Mouse (Mus musculus) brain, embryonic 14.5 days (tissue): Measurements from ENCODE around the gene Fer. TPM values are rescaled to one million over a fixed set of nuclear protein-coding genes. Genes with fewer than 3 reads are reported as not detected.
A peak's percentile ranks its signal among the peaks of the same experiment; 100 is the strongest.

Experiments used
- DNase-seq: peaks from one replicate; pipeline ENCODE4 v3.0.0-alpha.2; 2011; ENCODE audit warnings: low read depth
- CTCF ChIP-seq: fragments of 200-500 bp; IDR thresholded peaks from 2 replicates; pipeline ENCODE4 v1.5.1; 2012; ENCODE audit warnings: inconsistent platforms, mild to moderate bottlenecking, moderate library complexity, borderline replicate concordance; ENCODE audit not compliant: insufficient read depth, insufficient read length; ENCODE audit errors: extremely low read depth
- POLR2A ChIP-seq: fragments of 200-500 bp; IDR thresholded peaks from 2 replicates; pipeline ENCODE4 v1.6.1; 2012; ENCODE audit warnings: mild to moderate bottlenecking, inconsistent platforms, borderline replicate concordance; ENCODE audit not compliant: poor library complexity, insufficient read depth, insufficient read length, severe bottlenecking; ENCODE audit errors: extremely low read depth
- polyA plus RNA-seq: library from polyadenylated mRNA; depleted of rRNA; stranded (reverse); fragments of >200 nt; gene quantifications from 2 replicates; pipeline ENCODE4 v1.2.3, GENCODE M21; 2012

Fer gene
- polyA plus RNA-seq, 1 experiment = 14.9 TPM

GRCm38 (mm10) chr17:63946772-63947171, 83.9 kb downstream of the Fer start:
- no peak for DNase-seq
- no peak for TF ChIP-seq POLR2A

GRCm38 (mm10) chr17:63948811-63949210, 85.9 kb downstream of the Fer start:
- peak; percentile 32 for DNase-seq
- TF ChIP-seq POLR2A = no peak
- no peak for TF ChIP-seq CTCF

GRCm38 (mm10) chr17:63951436-63951835, 88.6 kb downstream of the Fer start:
- peak; percentile 66 for DNase-seq

GRCm38 (mm10) chr17:63967091-63967490, 104.2 kb downstream of the Fer start:
- no peak for DNase-seq
- TF ChIP-seq POLR2A = no peak
- no peak for TF ChIP-seq CTCF

More at GRCm38 (mm10) chr17:63951436-63951835, 88.6 kb downstream of the Fer start:
- TF ChIP-seq CTCF = no peak
- no peak for TF ChIP-seq POLR2A

- no peak for TF ChIP-seq POLR2A
- no peak for TF ChIP-seq CTCF
- no peak for DNase-seq
Measured at GRCm38 (mm10) chr17:63969448-63969847, 106.6 kb downstream of the Fer start.

- peak; percentile 47 for DNase-seq
- TF ChIP-seq CTCF = no peak
- no peak for TF ChIP-seq POLR2A
Measured at GRCm38 (mm10) chr17:63970239-63970638, 107.4 kb downstream of the Fer start.

GRCm38 (mm10) chr17:63970939-63971338, 108.1 kb downstream of the Fer start:
- DNase-seq = no peak
- TF ChIP-seq CTCF = no peak
- no peak for TF ChIP-seq POLR2A

GRCm38 (mm10) chr17:63972181-63972580, 109.3 kb downstream of the Fer start:
- no peak for DNase-seq
- TF ChIP-seq CTCF = no peak
- no peak for TF ChIP-seq POLR2A

GRCm38 (mm10) chr17:63973806-63974205, 110.9 kb downstream of the Fer start:
- TF ChIP-seq CTCF (no peak), POLR2A (no peak)

GRCm38 (mm10) chr17:63974253-63974652, 111.4 kb downstream of the Fer start:
- TF ChIP-seq POLR2A (no peak), CTCF (no peak)
- DNase-seq = no peak

More at GRCm38 (mm10) chr17:63973806-63974205, 110.9 kb downstream of the Fer start:
- no peak for DNase-seq

- DNase-seq = no peak
- TF ChIP-seq CTCF = no peak
- no peak for TF ChIP-seq POLR2A
Measured at GRCm38 (mm10) chr17:63978794-63979571, 116.1 kb downstream of the Fer start.

- DNase-seq = no peak
- TF ChIP-seq CTCF = no peak
- TF ChIP-seq POLR2A = no peak
Measured at GRCm38 (mm10) chr17:63980167-63980566, 117.3 kb downstream of the Fer start.
